Mouse (Mus musculus): ENCODE results near the gene Bmf.
A peak's percentile ranks its signal among the peaks of the same experiment; 100 is the strongest.

The Bmf gene

GRCm38 (mm10) chr2:118549507-118550473 is at the start of gene Bmf:
TSS of gene Bmf (minus strand) at chr2:118549687.
- DNase-seq, result peak; percentile 99 to 100

DNA sequence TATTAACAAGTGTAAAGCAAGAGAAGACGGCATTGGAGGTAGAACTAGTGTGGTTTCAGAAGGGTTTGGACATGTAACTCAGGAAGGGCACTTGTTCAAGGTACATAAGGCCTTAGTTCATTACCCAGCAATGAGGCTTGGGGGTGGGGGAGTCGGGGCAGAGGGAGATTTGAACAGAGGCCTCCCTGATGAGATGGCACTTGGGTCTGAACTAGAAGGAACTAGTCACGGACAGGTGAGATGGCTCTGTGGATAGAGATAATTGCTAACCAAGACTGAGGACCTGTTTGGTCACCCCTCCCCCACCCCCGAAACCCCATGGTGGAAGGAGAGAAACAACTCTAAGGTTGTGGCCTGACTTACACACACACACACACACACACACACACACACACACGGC is 49.6 kb upstream of the Bmf start:
- no peak for DNase-seq

- peak; percentile 85 to 88 for DNase-seq
Measured at GRCm38 (mm10) chr2:118597673-118598568, 48.4 kb upstream of the Bmf start, which contains the start of gene Bub1b. TSS of gene Bub1b (plus strand) at chr2:118598211.

- no peak for DNase-seq
Measured at GRCm38 (mm10) chr2:118591083-118591482, 41.6 kb upstream of the Bmf start.

DNA sequence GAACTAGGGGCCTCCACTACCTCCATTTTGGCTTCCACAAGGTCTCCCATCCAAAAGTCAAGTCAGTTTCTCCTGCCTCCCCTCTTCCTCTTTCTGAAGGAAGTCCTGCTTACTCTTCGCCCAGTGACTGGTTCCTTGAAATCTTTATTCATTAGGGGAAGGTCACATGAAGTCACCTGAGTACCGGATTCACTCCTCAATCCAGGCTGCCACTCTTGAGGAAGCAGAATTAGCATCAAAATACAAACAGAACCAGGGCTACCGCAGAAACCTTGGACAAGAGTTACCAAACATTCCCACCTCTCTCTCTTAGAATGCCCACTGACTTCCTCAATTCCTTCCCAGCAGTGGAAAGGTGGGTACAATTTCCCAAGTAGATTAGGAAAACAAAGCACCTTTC is 38.2 kb upstream of the Bmf start:
- DNase-seq, result no peak

DNA sequence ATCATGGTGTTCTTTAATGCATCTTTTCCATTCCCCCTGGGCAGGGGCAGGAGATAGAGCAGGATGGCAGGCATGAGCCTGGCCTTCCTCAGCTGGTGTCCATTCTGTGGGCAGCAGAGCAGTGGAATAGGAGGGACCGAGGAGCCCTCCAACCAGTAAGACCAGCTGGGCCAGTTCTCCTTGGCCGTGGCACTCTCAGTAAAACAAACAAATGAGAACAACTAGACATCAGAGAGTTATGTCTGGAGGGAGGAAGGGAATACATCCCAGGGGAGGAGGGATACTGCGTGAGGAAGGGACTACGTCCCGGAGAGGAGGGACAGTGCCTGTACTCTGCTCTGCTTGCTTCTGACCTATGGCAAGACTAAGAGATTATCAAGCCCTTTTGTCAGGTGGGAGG is 36.5 kb upstream of the Bmf start:
- no peak for DNase-seq

GRCm38 (mm10) chr2:118573135-118573534 is 23.6 kb upstream of the Bmf start:
- no peak for DNase-seq

DNA sequence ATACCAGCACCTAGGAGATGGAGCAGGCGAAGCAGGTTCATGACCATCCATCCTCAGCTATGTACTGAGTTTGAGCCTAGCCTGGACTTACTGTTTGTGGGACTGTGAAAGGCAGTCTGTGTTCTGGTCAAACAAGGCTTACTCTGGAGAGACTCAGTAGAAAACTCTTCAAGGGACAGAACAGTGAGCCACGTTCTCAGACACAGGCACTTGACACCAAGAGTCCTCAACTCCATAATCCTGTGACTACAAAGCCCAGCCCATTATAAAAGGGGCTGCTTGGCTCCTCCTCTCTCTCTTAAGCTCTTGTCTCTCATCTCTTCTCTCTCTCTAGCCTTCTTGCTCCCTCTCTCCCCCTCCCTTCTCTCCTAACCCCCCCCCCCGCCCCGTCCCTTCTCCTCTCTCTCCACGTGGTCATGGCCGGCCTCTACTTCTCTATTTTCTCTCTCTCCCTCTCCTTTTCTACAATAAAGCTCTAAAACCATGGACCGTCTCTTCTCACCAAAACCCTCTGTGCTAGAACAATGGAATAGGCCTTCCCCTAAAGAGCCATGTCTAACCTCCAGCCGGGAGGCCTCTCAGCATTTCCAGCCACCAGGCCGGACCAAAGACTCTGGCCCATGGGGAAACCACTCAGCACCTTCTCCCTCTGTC is 22.8 kb upstream of the Bmf start:
- DNase-seq, result no peak

DNA sequence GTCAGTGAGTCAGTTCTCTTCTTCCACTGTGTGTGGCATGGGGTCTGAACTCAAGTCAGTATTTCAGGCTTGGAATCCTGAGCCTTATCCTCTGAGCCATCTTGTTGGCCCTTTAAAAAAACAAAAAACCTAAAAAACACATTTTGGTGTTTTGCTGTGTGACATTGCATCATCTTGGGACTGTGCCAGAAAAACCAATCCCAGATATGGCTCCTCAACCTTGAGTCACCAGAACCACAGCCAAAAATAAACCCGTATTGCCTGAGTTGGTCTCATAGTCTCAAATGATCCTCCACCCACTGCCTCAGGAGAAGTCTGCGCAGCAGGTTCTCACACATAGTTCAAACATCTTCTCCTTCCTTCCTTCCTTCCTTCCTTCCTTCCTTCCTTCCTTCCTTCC is 21.5 kb upstream of the Bmf start:
- DNase-seq, result no peak

GRCm38 (mm10) chr2:118567179-118567578 is 17.7 kb upstream of the Bmf start:
- DNase-seq, result no peak

GRCm38 (mm10) chr2:118562431-118562830 is 12.9 kb upstream of the Bmf start:
- no peak for DNase-seq

DNA sequence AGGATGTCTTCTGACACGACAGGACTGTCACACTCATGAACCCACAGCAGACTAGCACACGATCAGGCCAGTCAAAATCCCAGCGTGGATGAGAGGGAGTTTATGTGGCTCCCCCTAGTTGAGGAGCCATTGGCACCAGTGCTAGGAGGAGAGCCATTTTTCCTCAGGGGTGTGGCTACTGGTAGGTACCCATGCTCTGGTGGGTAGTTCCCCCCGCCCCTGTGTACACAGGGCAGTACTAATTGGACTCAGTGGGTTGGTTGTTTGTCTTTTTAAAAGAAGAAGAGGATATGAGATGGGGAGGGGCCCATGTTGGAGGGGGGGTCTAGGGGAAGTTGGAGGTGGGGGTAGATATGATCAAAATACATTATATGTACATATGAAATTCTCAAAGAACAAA is 12.5 kb upstream of the Bmf start:
- no peak for DNase-seq

DNA sequence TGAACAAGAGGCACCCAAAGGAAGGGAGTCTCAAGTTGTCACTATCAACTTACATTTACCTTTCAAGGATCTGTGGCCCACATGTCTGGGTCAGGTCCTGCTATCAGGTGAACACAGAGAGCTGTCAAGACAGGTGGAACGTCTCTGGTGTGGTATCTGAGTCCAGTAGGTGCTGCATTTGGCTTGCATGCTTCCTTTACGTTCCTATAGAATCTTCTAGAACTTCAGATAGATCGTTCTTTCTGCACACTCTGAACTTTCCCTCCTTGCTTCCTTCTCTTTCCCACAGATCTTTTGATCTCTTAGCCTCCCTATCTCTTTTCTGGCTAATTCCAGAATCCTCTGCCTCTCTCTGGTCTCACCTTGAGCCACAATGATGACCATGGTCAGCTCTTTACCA is 8.9 kb upstream of the Bmf start:
- no peak for DNase-seq

DNA sequence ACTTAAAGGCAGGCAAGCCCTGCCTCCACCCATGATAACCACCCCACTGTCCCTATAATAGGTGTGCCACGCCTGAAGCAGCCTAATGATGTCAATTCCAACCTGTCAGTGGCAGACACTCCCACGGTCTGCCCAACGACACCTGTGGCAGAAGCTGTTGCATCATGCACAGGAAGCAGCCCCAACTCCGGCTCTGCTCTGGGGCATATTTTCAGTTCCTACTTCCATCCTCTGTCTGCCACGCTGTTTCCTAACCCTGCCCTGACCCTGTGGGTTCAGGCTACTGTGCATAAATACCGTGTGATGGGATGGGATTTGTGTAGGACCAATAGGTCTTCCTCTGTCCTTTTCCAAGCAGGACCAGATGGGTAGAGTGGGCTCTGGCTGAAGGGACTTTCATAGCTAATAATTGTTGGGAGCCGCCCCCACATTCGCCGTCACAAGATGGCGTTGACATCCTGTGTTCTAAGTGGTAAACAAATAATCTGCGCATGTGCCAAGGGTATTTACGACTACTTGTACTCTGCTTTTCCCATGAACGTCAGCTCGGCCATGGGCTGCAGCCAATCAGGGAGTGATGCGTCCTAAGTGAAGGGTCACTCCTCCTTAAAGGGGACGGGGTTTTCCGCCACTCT is 5.0 kb upstream of the Bmf start:
- DNase-seq, result peak; percentile 31 to 43

DNA sequence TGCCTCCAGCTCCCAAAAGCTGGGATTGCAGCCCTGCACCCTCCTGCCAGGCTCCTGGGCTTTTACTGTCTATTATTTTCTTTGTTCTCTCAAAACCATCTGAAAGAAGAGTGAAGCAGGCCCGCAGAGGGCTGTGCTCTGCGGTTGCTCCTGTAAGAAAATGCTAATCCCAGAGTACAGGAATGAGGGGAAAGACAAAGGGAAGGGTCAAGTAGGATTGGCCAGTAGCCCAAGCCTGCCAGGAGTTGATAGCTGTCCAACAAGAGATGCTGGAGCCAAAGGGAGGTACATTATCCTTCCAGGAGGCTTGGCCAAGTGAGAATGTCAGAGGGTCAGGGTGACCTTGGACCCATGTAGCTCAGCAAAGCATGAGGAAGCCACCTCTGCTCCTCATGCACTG is 2.1 kb upstream of the Bmf start:
- DNase-seq, result no peak

DNA sequence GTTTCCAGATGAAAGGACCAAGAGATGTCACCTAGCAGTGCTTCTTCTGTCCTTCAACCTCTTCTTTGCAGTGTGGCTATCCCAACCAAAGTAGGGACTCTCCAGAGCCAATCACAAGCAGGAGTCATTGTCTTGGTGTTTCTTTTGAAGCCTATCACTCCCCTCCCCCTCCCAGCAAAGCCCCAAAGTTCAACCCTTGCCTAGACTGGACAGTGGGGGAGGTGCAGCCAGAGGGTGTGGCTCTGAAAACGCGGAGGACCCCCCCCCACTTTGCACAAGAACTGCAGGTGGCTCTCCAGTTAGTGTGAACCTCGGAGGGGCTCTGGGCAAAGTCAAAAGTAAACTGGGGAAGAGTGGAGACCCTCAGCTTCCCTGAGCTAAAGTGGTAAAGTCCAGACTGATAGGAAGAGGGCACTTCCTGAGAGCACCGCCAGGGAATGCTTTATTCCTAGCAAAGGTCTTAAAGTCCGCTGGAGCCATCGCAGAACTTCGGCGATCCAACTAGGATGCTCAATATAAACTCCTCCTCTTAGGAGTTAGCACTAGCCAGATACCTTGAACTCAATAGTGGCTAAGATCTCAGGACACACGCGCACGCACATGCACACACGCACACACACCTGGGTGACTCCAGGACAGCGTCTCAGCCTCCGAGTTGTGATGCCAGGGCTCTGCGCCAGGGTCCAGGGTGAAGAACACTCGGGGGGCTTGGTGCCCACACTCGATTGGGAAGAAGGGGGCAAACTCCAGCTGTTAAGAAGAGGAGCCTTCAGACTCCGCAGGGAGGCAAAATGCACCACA is 866 bp downstream of the Bmf start:
- peak in 1 of 2 experiments; percentile 35 for DNase-seq

- no peak for DNase-seq
Measured at GRCm38 (mm10) chr2:118547541-118548016, 1.9 kb downstream of the Bmf start.

DNA sequence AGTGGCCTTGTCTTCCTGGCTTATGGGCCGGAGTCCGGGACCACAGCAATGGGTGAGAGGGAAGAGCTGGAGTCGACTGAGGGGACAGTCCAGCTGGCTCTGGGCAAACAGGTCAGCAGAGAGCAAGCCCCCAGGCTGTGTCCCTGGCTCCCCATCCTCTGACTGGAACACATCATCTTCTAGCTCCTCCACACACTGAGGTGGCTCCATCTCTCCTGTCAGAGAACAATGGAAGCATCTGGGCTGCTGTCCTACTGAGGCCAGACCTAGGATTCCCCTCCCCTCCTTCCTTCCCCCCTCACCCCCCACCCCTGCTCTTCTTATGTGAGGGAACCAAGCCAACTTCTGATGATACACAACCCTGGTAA is 2.7 kb downstream of the Bmf start:
- DNase-seq, result no peak

- no peak for DNase-seq
Measured at GRCm38 (mm10) chr2:118546104-118546797, 3.2 kb downstream of the Bmf start.

DNA sequence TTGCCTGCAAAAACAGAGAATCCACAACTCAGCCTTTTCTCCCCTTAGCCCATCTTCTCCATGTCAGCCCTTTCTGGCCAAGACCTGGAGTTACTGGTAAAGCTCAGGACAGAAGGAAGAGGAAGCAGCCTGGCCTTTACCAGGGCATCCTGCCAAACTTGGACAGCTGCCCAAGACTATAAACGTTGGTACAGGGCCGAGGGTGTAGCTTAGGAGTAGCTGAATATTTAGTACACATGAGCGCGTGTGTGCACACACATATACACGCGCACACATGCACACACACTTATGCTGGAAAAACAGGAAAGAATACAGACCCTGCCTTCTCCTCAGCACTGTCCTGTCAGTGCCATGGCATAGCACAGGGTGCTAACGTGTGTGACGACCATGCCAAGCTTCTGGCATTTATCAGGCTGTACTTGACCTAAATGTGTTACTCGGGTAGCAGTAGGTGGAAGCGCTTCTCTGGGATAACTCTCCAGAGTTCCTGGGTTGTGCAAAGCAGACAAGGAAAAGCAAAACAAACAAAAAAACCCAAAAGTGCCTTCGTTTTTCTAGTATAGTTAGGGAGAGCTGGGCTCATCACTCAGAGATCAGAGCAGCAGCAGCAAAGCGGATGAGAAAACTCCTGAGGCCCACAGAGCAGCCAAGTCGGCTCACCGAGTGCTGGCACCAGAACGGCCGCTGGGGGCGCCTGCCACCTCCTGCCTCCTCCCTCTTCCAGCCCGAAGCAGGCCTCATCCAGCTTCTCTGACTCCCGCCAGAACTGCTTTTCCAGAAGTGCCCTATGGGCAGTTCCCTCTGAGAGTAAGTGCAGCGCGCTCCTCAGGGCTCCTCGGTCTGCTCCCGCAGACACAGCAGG is 4.0 kb downstream of the Bmf start:
- peak; percentile 95 to 96 for DNase-seq
